Mouse (Mus musculus) midbrain, postnatal 0 days (tissue): ENCODE data around the gene Phf20. TPM values are rescaled to one million over a fixed set of nuclear protein-coding genes. Genes with fewer than 3 reads are reported as not detected.

ENCODE experiments used
- ATAC-seq: fragments of 200-750 bp; cut with Nextera tagmentation; 2 replicates; pipeline ENCODE4 v1.8.0; 2017; ENCODE audit warnings: moderate number of reproducible peaks, mild to moderate bottlenecking, moderate TSS enrichment, moderate library complexity; ENCODE audit not compliant: low FRiP score
- DNase-seq: peaks from one replicate; pipeline ENCODE4 v3.0.0-alpha.2; 2015; ENCODE audit warnings: low spot score
- H3K27ac ChIP-seq: fragments of 300-500 bp; sonication (generic); 2 replicates; pipeline ENCODE4 v1.5.1; 2014; ENCODE audit warnings: low read depth, mild to moderate bottlenecking, low read length, mixed read lengths
- H3K27me3 ChIP-seq: fragments of 300-500 bp; sonication (generic); 2 replicates; pipeline ENCODE4 v1.6.1; 2014; ENCODE audit warnings: low read length, control low read depth, mixed read lengths; ENCODE audit not compliant: insufficient read depth
- H3K36me3 ChIP-seq: fragments of 300-500 bp; sonication (generic); 2 replicates; pipeline ENCODE4 v1.6.1; 2014; ENCODE audit warnings: low read length, control low read depth, mixed read lengths; ENCODE audit not compliant: insufficient read depth
- H3K4me1 ChIP-seq: fragments of 300-500 bp; sonication (generic); 2 replicates; pipeline ENCODE4 v1.6.1; 2014; ENCODE audit warnings: mild to moderate bottlenecking, control low read depth, antibody characterized with exemption, low read length, mixed read lengths; ENCODE audit not compliant: insufficient read depth
- H3K4me2 ChIP-seq: fragments of 300-500 bp; sonication (generic); 2 replicates; pipeline ENCODE4 v1.6.1; 2014; ENCODE audit warnings: low read depth, mild to moderate bottlenecking, low read length, mixed read lengths; ENCODE audit not compliant: poor library complexity, severe bottlenecking
- H3K4me3 ChIP-seq: fragments of 300-500 bp; sonication (generic); 2 replicates; pipeline ENCODE4 v1.5.1; 2014; ENCODE audit warnings: low read depth, mild to moderate bottlenecking, low read length, moderate library complexity
- H3K9ac ChIP-seq: fragments of 300-500 bp; sonication (generic); replicated peaks from 2 replicates; pipeline ENCODE4 v1.6.1; 2014; ENCODE audit warnings: mild to moderate bottlenecking, low read length, moderate library complexity, mixed read lengths; ENCODE audit not compliant: poor library complexity, severe bottlenecking
- H3K9me3 ChIP-seq: fragments of 300-500 bp; sonication (generic); 2 replicates; pipeline ENCODE4 v1.6.1; 2016; ENCODE audit warnings: low read length, control low read depth
- CTCF ChIP-seq: IDR thresholded peaks from 2 replicates; pipeline ENCODE4 v1.5.1; 2016; ENCODE audit warnings: antibody characterized with exemption, mild to moderate bottlenecking
- WGBS: fragments of 180-500 bp; shearing (Covaris S2); extraction: QIAGEN DNeasy Blood & Tissue Kit; methylation state at CpG from one replicate; pipeline ENCODE4 v1.1.7; 2014; 5-methylcytosine and 5-hydroxymethylcytosine counted together
- polyA plus RNA-seq: library from polyadenylated mRNA; unstranded; fragments of >200 nt; fragmentation: Nextera tagmentation; extraction: Ambion mirVana; gene quantifications from 2 replicates; pipeline ENCODE4 v1.2.1, GENCODE M21; 2015
- total RNA-seq: library from RNA; depleted of rRNA; stranded (reverse); fragments of >200 nt; gene quantifications from 2 replicates; pipeline ENCODE4 v1.2.3, GENCODE M21; 2014

Phf20 gene
- total and polyA plus RNA-seq, 2 experiments from 2014 or later, result 27.6 to 116 TPM

DNA sequence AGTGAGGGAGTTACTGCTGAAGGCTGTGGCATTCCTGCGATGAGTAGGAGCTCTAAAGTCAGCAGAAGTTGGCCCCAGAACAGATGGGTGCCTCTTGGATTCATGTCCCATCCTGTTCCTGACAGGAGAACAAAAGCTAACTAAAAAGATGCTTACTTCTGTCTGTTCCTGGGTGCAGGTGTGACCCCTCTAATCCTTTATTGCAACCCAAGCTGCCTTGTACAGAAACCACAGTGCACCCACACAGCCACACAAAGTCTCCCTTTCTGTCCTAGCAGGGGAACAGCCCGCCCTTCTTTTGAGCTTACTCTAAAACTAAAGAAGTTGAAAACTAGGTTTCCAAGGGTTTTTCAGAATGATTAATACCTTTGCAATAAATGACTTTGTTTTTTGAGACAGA, 92.0 kb downstream of the Phf20 start:
- DNase-seq, result no peak
- no peak overlapping the region for H3K4me3 ChIP-seq
- no peak overlapping the region for H3K27ac ChIP-seq
- no peak for TF ChIP-seq CTCF
- H3K4me2 ChIP-seq, result no peak overlapping the region
- H3K27me3 ChIP-seq, result no peaks in the 10 kb centered on the region
- H3K4me1 ChIP-seq, result no peaks in the 10 kb centered on the region
- no peaks in the 10 kb centered on the region for H3K9me3 ChIP-seq
- H3K36me3 ChIP-seq, result peaks cover 21% of the 10 kb centered on the region; the same call in 1 of the 2 replicates
- 88% methylated on average over 2 of the region's 2 CpGs for WGBS
- no peak overlapping the region for H3K9ac ChIP-seq
- no peak for ATAC-seq

DNA sequence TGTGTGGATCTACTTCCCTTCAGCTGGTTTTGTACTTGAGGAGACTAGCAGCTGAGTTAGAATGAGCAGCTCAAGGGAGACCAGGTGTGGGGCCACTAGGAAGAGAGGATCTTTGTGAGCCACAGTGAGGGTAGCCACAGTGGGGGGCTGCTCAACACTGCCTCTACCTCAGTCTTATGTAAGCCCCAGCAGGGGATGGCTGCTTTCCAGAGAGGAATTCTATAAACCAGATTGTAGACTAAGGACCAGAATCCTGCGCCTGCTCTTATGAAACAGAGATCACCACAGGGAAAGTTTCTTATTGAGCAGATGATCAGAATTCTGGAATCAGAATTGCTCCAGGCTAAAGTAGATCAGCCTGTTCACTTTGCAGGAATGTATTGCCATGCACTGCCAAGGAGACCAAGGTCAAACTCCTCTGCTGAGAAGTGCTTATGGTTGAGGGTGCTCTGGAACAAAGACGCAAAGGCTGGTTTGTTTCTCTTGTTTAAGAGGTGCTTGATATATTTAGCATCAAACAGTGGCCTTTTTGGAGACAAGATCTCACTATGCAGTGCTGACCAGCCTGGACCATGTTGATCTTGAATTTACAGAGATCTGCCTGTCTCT, 93.4 kb downstream of the Phf20 start:
- Histone ChIP-seq H3K36me3 (peaks cover 30% of the 10 kb centered on the region), H3K27ac (no peak overlapping the region), H3K4me1 (no peaks in the 10 kb centered on the region), H3K9me3 (no peaks in the 10 kb centered on the region), H3K27me3 (no peaks in the 10 kb centered on the region), H3K4me2 (no peak overlapping the region), H3K4me3 (no peak overlapping the region), H3K9ac (no peak overlapping the region)
- ATAC-seq (no peak), DNase-seq (no peak)
- TF ChIP-seq CTCF, result no peak
- WGBS, result 82% methylated on average over 2 of the region's 2 CpGs

DNA sequence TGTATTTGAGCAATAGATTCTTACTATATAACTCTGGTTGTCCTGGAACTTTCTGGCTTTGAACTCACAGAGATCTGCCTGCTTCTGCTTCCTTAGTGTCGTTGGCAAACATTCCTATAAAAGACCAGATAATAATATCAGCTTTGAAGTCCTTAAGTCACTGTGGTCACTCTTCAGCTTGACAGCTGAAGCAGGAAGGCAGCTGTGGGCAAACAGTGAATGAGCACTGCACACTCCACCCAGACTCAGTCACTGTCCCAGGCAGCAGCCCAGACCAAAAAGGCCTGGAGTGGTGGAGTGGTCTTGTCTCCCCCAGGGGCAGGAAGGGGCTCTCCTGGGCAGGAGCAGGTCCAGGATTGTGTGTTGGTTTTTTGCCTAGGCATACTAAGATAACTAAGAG, 95.7 kb downstream of the Phf20 start:
- H3K36me3 ChIP-seq, result peaks cover 36% of the 10 kb centered on the region
- H3K27me3 ChIP-seq, result no peaks in the 10 kb centered on the region
- no peak overlapping the region for H3K4me3 ChIP-seq
- no peak overlapping the region for H3K27ac ChIP-seq
- no peak for DNase-seq
- H3K4me1 ChIP-seq, result no peaks in the 10 kb centered on the region
- TF ChIP-seq CTCF, result no peak
- ATAC-seq, result no peak
- WGBS, result 97% methylated on average over 1 of the region's 1 CpGs
- H3K9me3 ChIP-seq, result no peaks in the 10 kb centered on the region
- no peak overlapping the region for H3K9ac ChIP-seq
- H3K4me2 ChIP-seq, result no peak overlapping the region

DNA sequence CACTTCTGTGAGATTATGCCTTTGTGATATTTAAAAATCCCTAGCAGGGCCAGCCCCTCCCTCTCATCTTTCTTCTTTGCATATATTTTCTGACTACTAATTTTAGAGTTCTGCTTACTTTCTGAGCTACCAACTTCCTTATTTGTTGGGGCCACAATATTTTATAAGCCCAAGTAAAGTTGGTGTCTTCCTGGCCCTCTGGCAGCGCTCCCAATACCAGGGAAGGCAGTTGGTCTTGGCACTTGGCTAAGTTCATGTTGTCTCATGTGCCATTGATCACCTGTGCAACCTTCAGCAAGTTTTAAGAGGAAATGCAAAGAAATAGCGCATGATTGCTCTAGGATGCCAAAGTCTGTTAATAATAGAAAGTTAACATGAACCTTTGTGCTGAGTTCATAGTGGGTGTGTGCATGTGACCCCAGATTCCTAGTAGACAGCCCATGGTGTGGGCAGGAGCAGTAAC, 99.4 kb downstream of the Phf20 start:
- no peak for ATAC-seq
- Histone ChIP-seq H3K4me2 (no peak overlapping the region), H3K27me3 (no peaks in the 10 kb centered on the region), H3K36me3 (peaks cover 34% of the 10 kb centered on the region), H3K9ac (no peak overlapping the region), H3K4me1 (no peaks in the 10 kb centered on the region), H3K27ac (no peak overlapping the region), H3K4me3 (no peak overlapping the region), H3K9me3 (no peaks in the 10 kb centered on the region)
- 94% methylated on average over 2 of the region's 2 CpGs for WGBS
- no peak for TF ChIP-seq CTCF
- no peak for DNase-seq

DNA sequence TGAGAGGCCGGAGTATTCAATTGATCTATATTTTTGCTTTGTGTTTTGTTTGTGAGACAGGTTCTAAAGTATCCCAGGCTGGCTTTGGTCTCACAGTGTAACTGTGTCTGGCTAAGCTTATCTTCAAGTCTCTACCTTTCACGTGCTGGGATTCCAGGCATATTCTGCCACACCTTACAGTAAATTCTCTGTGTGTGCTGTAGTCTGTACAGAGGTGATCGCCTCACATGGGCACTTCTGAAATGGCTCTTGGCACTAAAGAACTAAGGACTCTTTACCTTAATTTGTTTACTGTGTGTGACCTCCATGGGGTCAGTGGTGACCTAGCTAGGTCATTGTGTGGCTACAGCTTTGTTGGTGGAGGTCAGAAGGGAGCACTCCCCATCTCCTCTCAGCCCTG, 99.9 kb downstream of the Phf20 start:
- no peaks in the 10 kb centered on the region for H3K27me3 ChIP-seq
- H3K27ac ChIP-seq, result no peak overlapping the region
- WGBS, result 98% methylated on average over 3 of the region's 3 CpGs
- H3K9ac ChIP-seq, result no peak overlapping the region
- DNase-seq, result no peak
- H3K4me3 ChIP-seq, result no peak overlapping the region
- H3K9me3 ChIP-seq, result no peaks in the 10 kb centered on the region
- no peak for ATAC-seq
- no peak overlapping the region for H3K4me2 ChIP-seq
- no peak for TF ChIP-seq CTCF
- peaks cover 37% of the 10 kb centered on the region for H3K36me3 ChIP-seq
- H3K4me1 ChIP-seq, result no peaks in the 10 kb centered on the region

DNA sequence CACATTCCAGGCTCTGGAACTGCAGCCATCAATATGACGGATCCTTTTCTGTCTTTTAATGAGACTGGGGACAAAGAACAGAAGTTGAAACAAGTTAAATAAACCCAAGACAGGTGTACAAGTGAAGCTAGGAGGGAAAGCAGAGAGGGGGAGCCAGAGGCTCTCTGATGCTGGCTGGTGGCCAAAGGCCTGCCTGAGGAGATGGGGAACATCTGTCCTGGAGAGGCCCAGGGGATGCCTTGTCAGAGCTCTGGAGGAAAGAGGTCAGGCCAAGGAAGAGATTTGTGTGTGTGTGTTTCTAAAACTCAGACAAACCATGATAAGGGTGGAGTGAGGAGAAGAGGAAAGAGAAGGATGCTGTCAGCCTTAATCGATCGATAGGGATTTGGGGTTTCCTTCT, 101.4 kb downstream of the Phf20 start:
- no peak for TF ChIP-seq CTCF
- Histone ChIP-seq H3K27ac (no peak overlapping the region), H3K9ac (no peak overlapping the region), H3K27me3 (no peaks in the 10 kb centered on the region), H3K36me3 (peaks cover 41% of the 10 kb centered on the region), H3K4me3 (no peak overlapping the region), H3K4me1 (no peaks in the 10 kb centered on the region), H3K9me3 (no peaks in the 10 kb centered on the region), H3K4me2 (no peak overlapping the region)
- DNase-seq, result no peak
- 94% methylated on average over 3 of the region's 3 CpGs for WGBS
- ATAC-seq, result no peak
